Mouse (Mus musculus): ENCODE data around the gene Cdk5r2.

The Cdk5r2 gene

GRCm38 (mm10) chr1:74892351-74893133 is 37.8 kb downstream of the Cdk5r2 start:
- no peak for DNase-seq (ENCODE audit: low spot score in 2 of 2)

DNA sequence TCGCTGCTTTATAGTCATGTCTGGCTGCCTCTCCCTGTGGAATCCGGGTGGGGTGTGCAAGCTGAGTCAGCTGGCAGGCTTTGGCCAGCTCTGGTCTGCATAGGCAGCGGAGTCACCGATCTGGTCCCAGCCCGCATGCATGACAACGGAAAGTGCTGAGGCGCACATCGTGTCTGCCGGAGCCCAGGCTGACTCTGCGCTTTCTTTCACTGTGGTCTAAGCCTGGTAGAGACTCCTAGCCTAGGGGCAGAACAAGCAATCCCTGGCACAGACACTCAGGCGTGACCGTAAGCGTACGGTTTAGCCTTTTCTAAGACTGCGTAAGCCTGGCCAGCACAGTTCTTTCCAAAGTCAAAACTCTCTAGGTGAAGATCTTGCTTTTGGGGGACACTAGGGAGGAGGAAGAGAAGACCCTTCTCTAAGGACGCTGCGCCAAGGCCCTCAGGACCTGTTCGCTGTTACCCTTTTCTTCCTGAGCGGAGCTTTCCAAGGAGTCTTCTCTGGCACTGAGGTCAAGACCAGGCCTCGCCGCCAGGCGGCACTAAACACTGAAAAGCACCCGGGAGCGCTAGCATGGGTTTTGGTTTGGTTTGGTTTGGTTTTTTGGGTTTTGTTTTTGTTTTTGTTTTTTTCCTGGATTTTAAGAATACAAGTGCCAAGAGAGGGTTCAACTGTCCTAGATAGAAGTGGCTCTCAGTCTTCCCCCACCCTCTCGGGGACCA is 38.6 kb downstream of the Cdk5r2 start, which contains the start of gene Cryba2:
Gene Cryba2, minus strand, starts transcription at position 10 of the 722 bp plus-strand sequence.
- DNase-seq (ENCODE audit: low spot score in 2 of 2): peak in 1 of 2 experiments; percentile 49

DNA sequence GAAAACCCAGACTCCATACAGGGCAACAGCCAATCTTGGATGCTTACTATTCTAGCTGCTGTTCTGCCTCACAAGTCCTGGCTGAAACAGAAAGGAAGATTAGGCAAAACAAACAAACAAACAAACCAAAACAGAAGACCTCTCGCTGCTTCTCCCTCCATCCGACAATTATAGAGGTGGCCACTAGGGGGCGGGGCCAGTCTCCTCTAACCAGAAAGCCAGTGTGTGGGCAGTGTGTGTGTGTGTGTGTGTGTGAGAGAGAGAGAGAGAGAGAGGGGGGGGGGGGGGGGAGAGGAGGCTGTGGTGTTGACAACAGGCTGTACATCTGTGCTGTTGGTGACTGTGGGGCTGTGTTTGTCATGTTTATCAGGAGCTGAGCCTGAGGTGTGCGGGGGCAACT is 40.2 kb downstream of the Cdk5r2 start:
- peak; percentile 61 to 63 for DNase-seq (ENCODE audit: low spot score in 2 of 2)

GRCm38 (mm10) chr1:74897976-74898375 is 43.2 kb downstream of the Cdk5r2 start:
- DNase-seq (ENCODE audit: low spot score in 2 of 2): no peak

DNA sequence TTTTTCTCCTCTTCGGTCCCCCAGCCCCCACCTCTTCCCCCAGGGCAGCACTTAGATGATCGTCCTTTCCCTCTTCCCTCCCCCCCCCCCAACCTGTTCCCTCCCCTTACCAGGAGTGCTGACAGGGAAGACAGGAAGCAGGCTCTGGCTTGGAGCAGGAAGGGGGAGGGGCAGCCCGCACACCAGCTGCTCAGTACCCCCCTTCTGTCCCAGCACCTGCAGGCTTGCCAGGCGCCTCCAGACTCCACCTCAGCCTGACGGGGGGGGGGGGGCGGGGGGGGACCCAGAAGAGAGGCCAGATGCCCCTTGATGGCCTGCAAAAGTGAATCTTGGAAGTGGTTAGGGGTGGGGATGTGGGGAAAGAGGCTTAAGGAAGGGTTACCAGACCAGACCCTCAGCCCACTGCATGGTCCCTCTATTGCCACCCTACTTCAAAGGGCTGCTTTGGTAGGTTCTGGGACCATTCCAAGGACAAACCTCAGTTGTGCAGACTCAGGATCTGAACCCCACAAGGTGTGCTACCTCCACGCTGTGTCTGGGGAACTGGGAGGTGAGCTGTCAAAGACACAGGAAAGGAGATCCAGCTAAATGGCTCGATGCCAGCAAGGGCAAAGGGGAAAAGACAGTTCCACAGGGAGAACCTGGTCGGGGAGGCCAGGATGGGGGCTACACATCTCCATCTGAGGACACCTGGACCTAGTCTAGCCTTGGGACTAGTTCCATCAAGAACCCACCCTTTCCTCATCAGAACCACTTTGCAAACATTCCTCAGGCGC is 44.1 kb downstream of the Cdk5r2 start:
- no peak for DNase-seq (ENCODE audit: low spot score in 2 of 2)

- DNase-seq (ENCODE audit: low spot score in 2 of 2): no peak
Observed at GRCm38 (mm10) chr1:74900341-74901285, 45.9 kb downstream of the Cdk5r2 start.

DNA sequence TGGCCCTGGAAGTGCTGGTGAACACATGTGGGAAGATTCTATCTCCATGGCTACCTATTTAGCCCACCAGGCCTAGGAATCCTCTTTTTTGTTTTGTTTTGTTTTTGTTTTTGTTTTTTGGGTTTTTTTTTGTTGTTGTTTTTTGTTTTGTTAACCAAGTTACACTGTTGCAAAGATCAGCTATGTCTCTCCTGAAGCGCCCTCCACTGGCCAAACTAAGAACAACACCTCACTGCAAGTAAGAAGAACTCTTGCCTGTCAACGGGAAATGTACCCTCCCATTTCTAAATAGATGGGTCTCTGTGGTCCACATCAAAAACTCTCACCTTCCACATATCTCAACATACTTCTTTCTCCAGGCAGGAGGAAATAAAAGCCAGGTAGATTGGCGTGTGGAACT is 47.0 kb downstream of the Cdk5r2 start:
- peak; percentile 53 to 59 for DNase-seq (ENCODE audit: low spot score in 2 of 2)

- no peak for DNase-seq (ENCODE audit: low spot score in 2 of 2)
Observed at GRCm38 (mm10) chr1:74902191-74902590, 47.5 kb downstream of the Cdk5r2 start.

All from frontal cortex, postnatal 36 days (tissue).